Mouse (Mus musculus) Muller cell, postnatal 12 days (primary cell): ENCODE measurements around the gene Gbp9.
A peak's percentile ranks its signal among the peaks of the same experiment; 100 is the strongest.
"Not testable (repeated sequence)": the region's sequence is repeated elsewhere in the genome, so short reads cannot be mapped to it uniquely, and the experiment has no call there.

Experiments
- DNase-seq: peaks from one replicate; pipeline ENCODE4 v3.0.0-alpha.2; 2015; ENCODE audit errors: inconsistent ontology term

Gene Gbp9

DNA sequence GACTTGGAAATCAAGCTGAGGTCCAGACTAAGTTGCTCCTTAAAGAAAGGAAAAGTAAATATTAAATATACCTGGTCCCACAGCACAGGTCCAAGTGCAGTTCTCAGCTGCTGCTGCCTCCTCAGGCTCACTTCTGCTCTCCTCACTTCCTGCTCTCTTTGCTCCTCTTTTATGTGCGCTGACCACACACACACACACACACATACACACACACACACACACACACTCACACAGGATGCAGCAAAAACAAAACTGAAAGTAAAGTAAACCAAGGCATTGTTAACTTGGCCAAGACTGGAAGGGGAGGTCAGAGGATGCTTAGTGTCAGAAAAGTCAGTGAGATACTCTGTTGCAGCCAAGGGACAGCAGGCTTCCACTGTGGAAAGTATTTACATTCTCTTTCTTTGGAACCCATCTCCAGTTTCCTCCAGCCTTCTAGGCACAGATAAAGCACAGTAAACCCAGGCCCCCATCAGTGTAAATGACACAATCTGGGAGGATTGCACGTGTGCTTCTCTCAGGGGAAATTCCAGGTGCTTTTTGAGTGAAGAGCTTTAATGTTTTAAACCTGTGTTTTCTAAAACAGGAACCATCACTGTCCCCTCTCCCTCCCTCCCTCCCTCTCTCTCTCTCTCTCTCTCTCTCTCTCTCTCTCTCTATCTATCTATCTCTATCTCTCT lies at the start of gene Gbp9, which contains the start of the genes Gbp8 and Gbp4:
Gbp9 (minus strand) TSS at position 131 of the 680 bp plus-strand sequence.
Gbp8 (minus strand) TSS at position 132 of the 680 bp plus-strand sequence.
Gbp4 (minus strand) TSS at position 178 of the 680 bp plus-strand sequence.
- not testable (repeated sequence) for DNase-seq

GRCm38 (mm10) chr5:105181446-105181845 lies 42.1 kb upstream of the Gbp9 start:
- no peak for DNase-seq

GRCm38 (mm10) chr5:105156582-105156981 lies 17.2 kb upstream of the Gbp9 start:
- DNase-seq = no peak

DNA sequence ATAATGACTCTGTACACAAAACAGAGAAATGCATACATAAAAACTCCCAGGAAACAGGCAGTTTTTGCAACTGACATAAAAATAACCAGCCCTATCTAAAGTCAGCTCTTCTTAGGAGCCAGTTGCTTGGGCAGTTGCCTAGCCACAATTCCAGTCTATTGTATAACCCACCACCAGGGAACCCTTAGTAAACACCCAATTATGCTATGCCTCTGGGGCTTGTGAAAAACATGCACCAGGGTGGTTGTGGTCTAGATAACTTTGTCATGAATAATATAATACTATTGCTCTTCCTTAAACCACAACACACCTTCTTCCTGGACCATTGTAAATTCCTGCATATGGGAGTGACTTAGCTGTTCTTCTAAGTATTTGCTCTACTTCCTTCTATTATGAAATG lies 14.7 kb upstream of the Gbp9 start:
- peak; percentile 82 for DNase-seq

- not testable (repeated sequence) for DNase-seq
These were observed 8.7 kb upstream of the Gbp9 start for GRCm38 (mm10) chr5:105148062-105148461.

DNA sequence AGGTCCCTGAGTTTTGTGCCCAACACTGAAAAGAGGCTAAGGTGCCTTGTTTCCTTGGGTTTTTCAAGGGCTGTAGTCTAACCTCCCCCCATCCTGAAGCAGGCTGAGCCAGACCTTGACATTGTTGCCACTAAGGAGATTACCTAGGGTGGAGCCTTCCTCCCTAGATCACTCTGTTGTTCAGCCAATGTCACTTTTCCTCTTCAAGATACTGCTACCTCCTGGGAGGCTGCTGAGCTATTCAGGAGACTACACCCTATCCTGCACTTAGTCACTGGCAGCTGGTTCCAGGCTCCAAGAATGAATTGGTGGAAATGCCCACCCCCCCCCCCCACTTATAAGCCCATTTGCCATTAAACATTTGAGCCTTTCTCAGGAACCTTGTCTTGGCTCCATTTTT lies 7.1 kb upstream of the Gbp9 start:
- DNase-seq = no peak

GRCm38 (mm10) chr5:105145731-105146130 lies 6.4 kb upstream of the Gbp9 start:
- DNase-seq = not testable (repeated sequence)

GRCm38 (mm10) chr5:105140089-105140810 lies 911 bp upstream of the Gbp9 start:
- not testable (repeated sequence) for DNase-seq

DNA sequence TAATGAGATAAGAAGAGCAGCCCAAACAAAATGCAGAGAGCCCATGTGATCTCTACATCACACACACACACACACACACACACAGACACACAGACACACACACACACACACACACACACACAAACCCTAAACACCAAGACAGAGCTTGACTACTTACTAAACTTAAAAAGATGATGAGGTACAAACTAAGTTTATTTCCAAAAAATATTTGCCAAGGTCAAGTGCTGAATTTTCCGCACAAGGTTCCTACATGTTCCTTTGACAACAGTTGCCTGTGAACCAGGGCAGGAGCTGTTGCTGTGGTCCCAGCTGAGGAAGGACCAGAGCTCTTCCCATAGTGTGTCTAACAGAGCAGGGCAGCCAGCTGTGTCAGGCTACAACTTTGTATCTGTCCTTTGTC lies 433 bp downstream of the Gbp9 start:
- no peak for DNase-seq

- DNase-seq = peak; percentile 70
These were observed 2.5 kb downstream of the Gbp9 start for GRCm38 (mm10) chr5:105136706-105137304.

- DNase-seq = not testable (repeated sequence)
These were observed 17.6 kb downstream of the Gbp9 start for GRCm38 (mm10) chr5:105121731-105122130.

GRCm38 (mm10) chr5:105115740-105116139 lies 23.6 kb downstream of the Gbp9 start:
- no peak for DNase-seq

DNA sequence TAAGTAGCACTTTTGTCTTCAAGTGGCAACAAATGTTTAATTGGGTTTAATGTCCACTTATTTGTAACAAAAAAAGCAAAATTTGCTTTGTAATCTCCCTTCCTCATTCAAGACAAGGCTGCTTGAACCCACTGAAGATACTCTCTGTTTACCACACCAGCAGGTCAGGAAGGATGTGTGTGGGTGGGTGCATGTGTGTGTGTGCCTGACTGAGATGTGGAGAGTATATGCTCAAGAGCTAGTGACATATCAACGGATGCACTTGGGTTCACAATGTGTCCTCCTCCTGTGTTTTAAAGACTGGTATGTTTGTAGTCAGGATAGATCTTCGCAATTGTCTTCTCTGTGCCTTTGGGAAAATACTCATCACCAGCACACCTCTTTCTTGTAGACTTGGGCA lies 24.6 kb downstream of the Gbp9 start:
- no peak for DNase-seq

DNA sequence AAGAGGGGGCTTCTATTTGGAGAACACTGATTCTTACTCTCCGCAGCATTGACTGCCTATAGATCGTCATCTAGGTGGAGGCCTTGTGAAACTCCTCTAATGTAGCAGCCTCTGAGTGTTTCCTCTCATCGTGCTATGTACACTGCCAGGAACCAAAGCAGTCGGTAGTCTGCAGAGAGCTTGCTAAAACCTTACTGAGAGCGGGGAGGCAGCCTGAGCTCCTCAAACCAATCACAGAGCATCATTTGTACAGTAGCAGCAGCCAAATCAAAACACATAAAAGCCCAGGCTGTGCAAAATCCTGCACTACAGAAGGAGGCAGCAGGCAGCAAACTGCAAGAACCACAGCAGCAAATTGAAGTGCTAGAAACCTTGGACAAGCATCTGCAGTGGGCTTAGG lies 25.7 kb downstream of the Gbp9 start:
- no peak for DNase-seq

- DNase-seq = peak; percentile 60
These were observed 29.0 kb downstream of the Gbp9 start for GRCm38 (mm10) chr5:105110271-105110852.

- DNase-seq = peak; percentile 4
These were observed 29.6 kb downstream of the Gbp9 start for GRCm38 (mm10) chr5:105109775-105110174.

GRCm38 (mm10) chr5:105105689-105106088 lies 33.6 kb downstream of the Gbp9 start:
- not testable (repeated sequence) for DNase-seq

GRCm38 (mm10) chr5:105081900-105082299 lies 57.4 kb downstream of the Gbp9 start:
- no peak for DNase-seq

DNA sequence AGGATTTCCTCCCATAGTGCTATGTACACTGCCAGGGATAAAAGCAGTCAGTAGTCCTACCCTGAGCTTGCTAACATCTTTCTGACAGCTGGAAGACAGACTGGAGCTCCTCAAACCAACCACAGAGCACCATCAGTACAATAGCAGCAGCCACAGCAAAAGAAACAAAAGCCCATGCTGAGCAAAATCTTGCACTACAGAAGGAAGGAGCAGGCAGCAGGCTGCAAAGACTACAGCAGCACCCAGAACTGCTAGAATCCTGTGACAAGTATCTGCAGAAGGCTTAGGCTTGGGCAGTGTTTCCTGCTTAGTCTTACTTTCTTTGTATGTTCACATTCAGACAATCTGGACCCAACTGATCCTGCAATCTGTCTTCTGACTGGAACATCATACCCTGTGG lies 71.0 kb downstream of the Gbp9 start:
- not testable (repeated sequence) for DNase-seq

DNA sequence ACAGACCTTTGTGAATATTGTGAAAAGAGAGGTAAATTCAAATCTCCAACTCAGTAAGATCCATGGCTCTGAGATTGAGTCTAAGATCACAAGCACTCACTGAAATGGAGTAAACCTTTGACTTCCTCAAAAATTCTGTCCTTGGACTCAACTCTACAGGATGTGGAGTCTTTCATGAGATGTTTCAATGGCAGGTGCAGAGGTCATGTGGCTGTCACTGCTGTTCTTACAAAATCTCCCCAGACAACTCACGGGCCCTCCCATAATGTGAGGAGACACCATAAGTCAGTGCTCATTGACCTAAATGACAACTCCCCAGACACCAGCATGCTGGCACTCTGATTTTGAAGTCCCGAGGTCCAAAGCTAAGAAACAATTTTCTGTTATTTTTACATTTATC lies 74.9 kb downstream of the Gbp9 start:
- DNase-seq = not testable (repeated sequence)

DNA sequence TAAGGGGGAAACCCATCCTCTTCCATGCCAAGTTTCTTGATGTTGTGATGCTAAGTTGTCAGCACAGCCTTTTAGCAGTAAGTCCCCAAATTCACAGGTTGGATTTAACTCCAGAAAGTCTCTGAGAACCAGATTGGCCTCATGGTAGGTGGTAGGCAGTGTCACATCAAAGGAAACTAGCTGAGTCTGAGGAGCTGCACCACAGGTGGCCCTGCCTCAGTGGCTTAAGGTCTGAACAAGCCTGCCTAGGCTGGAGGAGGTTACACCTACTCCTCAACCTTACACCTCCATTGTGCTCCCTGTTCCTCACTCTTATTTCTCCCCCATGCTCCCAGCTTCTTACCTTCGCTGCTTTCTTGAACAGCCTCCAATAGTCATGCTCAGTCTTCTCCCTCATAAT lies 76.0 kb downstream of the Gbp9 start:
- DNase-seq = no peak

DNA sequence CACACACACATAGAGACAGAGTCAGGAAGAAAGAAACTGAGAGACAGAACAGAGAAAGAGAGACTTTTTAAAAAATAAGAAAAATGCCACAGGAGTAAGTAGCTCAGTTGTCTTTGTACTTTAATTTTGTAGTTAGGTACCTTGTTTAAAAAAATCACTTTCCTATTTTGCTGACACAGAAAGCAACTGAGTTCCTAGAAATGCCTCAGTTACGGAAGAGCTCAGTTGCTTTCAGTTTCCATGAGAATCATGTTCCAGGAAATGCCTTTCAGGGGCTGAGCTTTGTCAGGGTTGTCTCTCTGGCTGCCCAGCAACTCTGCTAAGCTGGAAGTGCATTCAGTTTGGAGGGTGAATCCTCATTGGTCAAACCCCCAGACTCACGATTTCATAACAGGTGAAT lies 76.9 kb downstream of the Gbp9 start:
- not testable (repeated sequence) for DNase-seq
